Mouse (Mus musculus) myocyte (in vitro differentiated cells): Measurements from ENCODE around the gene Arpc5.

ENCODE experiments used
- MYOD1 ChIP-seq, 3 experiments: IDR thresholded peaks; one replicate each; pipeline ENCODE4 v1.6.1; 2011; ENCODE audit warnings: control low read depth in 2 of 3, low read depth in 2 of 3, mild to moderate bottlenecking in 2 of 3, moderate library complexity in 1 of 3; ENCODE audit not compliant: insufficient read length in 2 of 3, control insufficient read depth in 1 of 3
- POLR2A ChIP-seq: IDR thresholded peaks from one replicate; pipeline ENCODE4 v1.6.1; 2011; ENCODE audit warnings: low read depth, mild to moderate bottlenecking, control low read depth, moderate library complexity; ENCODE audit not compliant: insufficient read length
- TCF12 ChIP-seq: IDR thresholded peaks from one replicate; pipeline ENCODE4 v1.6.1; 2011; ENCODE audit warnings: mild to moderate bottlenecking, control low read depth; ENCODE audit not compliant: poor library complexity, insufficient read depth, severe bottlenecking
- TCF3 ChIP-seq: IDR thresholded peaks from one replicate; pipeline ENCODE4 v1.6.1; 2011; ENCODE audit warnings: low read depth, control low read depth; ENCODE audit not compliant: insufficient read length

- TF ChIP-seq MYOD1 (IDR thresholded peaks at IDR 0.05; ENCODE audit: control insufficient read depth in 1 of 3, insufficient read length in 2 of 3, low read depth in 2 of 3) (no peak), POLR2A (no peak), TCF12 (no peak), TCF3 (no peak)
These were observed 1.6 kb downstream of the Arpc5 start for GRCm38 (mm10) chr1:152767749-152768488.
